Mouse (Mus musculus) T-cell, adult 2 months (primary cell): Measurements from ENCODE around the gene Ugp2.
A peak's percentile ranks its signal among the peaks of the same experiment; 100 is the strongest.
"Not testable (repeated sequence)": the region's sequence is repeated elsewhere in the genome, so short reads cannot be mapped to it uniquely, and the experiment has no call there.

Experiments used
- DNase-seq: peaks from one replicate; pipeline ENCODE4 v3.0.0; 2022; ENCODE audit warnings: low spot score

Ugp2 gene

GRCm38 (mm10) chr11:21332639-21333295, 38.2 kb downstream of the Ugp2 start:
- DNase-seq: no peak

- DNase-seq: no peak
Observed at GRCm38 (mm10) chr11:21328141-21328540, 42.9 kb downstream of the Ugp2 start.

GRCm38 (mm10) chr11:21327486-21327885, 43.5 kb downstream of the Ugp2 start:
- no peak for DNase-seq

- no peak for DNase-seq
Observed at GRCm38 (mm10) chr11:21326770-21327169, 44.2 kb downstream of the Ugp2 start.

- DNase-seq: no peak
Observed at GRCm38 (mm10) chr11:21325781-21326180, 45.2 kb downstream of the Ugp2 start.

- DNase-seq: no peak
Observed at GRCm38 (mm10) chr11:21322349-21322748, 48.7 kb downstream of the Ugp2 start.

- no peak for DNase-seq
Observed at GRCm38 (mm10) chr11:21321577-21321976, 49.4 kb downstream of the Ugp2 start.

GRCm38 (mm10) chr11:21313922-21314657, 56.9 kb downstream of the Ugp2 start:
- DNase-seq: peak; percentile 4

- no peak for DNase-seq
Observed at GRCm38 (mm10) chr11:21309516-21309915, 61.5 kb downstream of the Ugp2 start.

- DNase-seq: no peak
Observed at GRCm38 (mm10) chr11:21308119-21308518, 62.9 kb downstream of the Ugp2 start.

- no peak for DNase-seq
Observed at GRCm38 (mm10) chr11:21307078-21307668, 63.8 kb downstream of the Ugp2 start.

GRCm38 (mm10) chr11:21303619-21304018, 67.4 kb downstream of the Ugp2 start:
- DNase-seq: peak; percentile 46

- peak; percentile 36 for DNase-seq
Observed at GRCm38 (mm10) chr11:21295486-21295885, 75.5 kb downstream of the Ugp2 start.

- not testable (repeated sequence) for DNase-seq
Observed at GRCm38 (mm10) chr11:21288153-21288552, 82.8 kb downstream of the Ugp2 start.

GRCm38 (mm10) chr11:21286391-21286790, 84.6 kb downstream of the Ugp2 start:
- no peak for DNase-seq

- DNase-seq: no peak
Observed at GRCm38 (mm10) chr11:21276151-21276550, 94.8 kb downstream of the Ugp2 start.
